Mouse (Mus musculus) lung, postnatal 0 days (tissue): ENCODE results near the gene Dffb. TPM values are rescaled to one million over a fixed set of nuclear protein-coding genes. Genes with fewer than 3 reads are reported as not detected.

Experiments
- ATAC-seq: fragments of 200-750 bp; cut with Nextera tagmentation; 2 replicates; pipeline ENCODE4 v1.8.0; 2017; ENCODE audit warnings: moderate library complexity
- DNase-seq: peaks from one replicate; pipeline ENCODE4 v3.0.0-alpha.2; 2016; ENCODE audit warnings: low spot score
- H3K27ac ChIP-seq: fragments of 300-500 bp; sonication (generic); 2 replicates; pipeline ENCODE4 v1.5.1; 2014; ENCODE audit warnings: antibody characterized with exemption, mild to moderate bottlenecking, low read length, mixed read lengths
- H3K27me3 ChIP-seq: fragments of 300-500 bp; sonication (generic); replicated peaks from 2 replicates; pipeline ENCODE4 v1.6.1; 2014; ENCODE audit warnings: low read length, mixed read lengths; ENCODE audit not compliant: insufficient read depth
- H3K36me3 ChIP-seq: fragments of 300-500 bp; sonication (generic); 2 replicates; pipeline ENCODE4 v1.6.1; 2014; ENCODE audit warnings: low read length, mixed read lengths; ENCODE audit not compliant: insufficient read depth
- H3K4me1 ChIP-seq: fragments of 300-500 bp; sonication (generic); 2 replicates; pipeline ENCODE4 v1.6.1; 2014; ENCODE audit warnings: antibody characterized with exemption, low read depth, low read length, mixed read lengths; ENCODE audit not compliant: insufficient read depth
- H3K4me2 ChIP-seq: fragments of 300-500 bp; sonication (generic); replicated peaks from 2 replicates; pipeline ENCODE4 v1.6.1; 2014; ENCODE audit warnings: low read depth, mild to moderate bottlenecking, low read length, moderate library complexity, mixed read lengths
- H3K4me3 ChIP-seq: fragments of 300-500 bp; sonication (generic); 2 replicates; pipeline ENCODE4 v1.5.1; 2014; ENCODE audit warnings: low read depth, low read length
- H3K9ac ChIP-seq: fragments of 300-500 bp; sonication (generic); replicated peaks from 2 replicates; pipeline ENCODE4 v1.6.1; 2014; ENCODE audit warnings: low read depth, mild to moderate bottlenecking
- H3K9me3 ChIP-seq: fragments of 300-500 bp; sonication (generic); 2 replicates; pipeline ENCODE4 v1.6.1; 2016; ENCODE audit warnings: low read length, mixed read lengths
- CTCF ChIP-seq: IDR thresholded peaks from 2 replicates; pipeline ENCODE4 v1.5.1; 2016; ENCODE audit warnings: antibody characterized with exemption, mild to moderate bottlenecking
- EP300 ChIP-seq: IDR thresholded peaks from 2 replicates; pipeline ENCODE4 v1.6.1; 2016; ENCODE audit warnings: antibody characterized with exemption, mild to moderate bottlenecking, control low read depth
- WGBS: fragments of 180-500 bp; shearing (Covaris S2); extraction: QIAGEN DNeasy Blood & Tissue Kit; methylation state at CpG from one replicate; pipeline ENCODE4 v1.1.7; 2014; 5-methylcytosine and 5-hydroxymethylcytosine counted together
- polyA plus RNA-seq: library from polyadenylated mRNA; unstranded; fragments of >200 nt; fragmentation: Nextera tagmentation; extraction: Ambion mirVana; gene quantifications from 2 replicates; pipeline ENCODE4 v1.2.1, GENCODE M21; 2015

Gene Dffb
- polyA plus RNA-seq, 1 experiment from 2014 or later: 8.1 TPM

- H3K4me2 ChIP-seq: no peak overlapping the region
- DNase-seq: no peak
- ATAC-seq: no peak
- WGBS: 96% methylated on average over 5 of the region's 5 CpGs
- no peak overlapping the region for H3K9ac ChIP-seq
- no peaks in the 10 kb centered on the region for H3K27me3 ChIP-seq
- H3K9me3 ChIP-seq: no peaks in the 10 kb centered on the region
- H3K4me3 ChIP-seq: no peak overlapping the region
- no peak overlapping the region for H3K27ac ChIP-seq
- H3K36me3 ChIP-seq: peaks cover 13% of the 10 kb centered on the region; the same call in 1 of the 2 replicates
- TF ChIP-seq CTCF (no peak), EP300 (no peak)
- H3K4me1 ChIP-seq: no peaks in the 10 kb centered on the region
Measured at GRCm38 (mm10) chr4:154005488-154005887, 30.6 kb upstream of the Dffb start.

GRCm38 (mm10) chr4:153993505-153993904 is 18.6 kb upstream of the Dffb start:
- ATAC-seq (no peak), DNase-seq (no peak)
- peaks cover 44% of the 10 kb centered on the region for H3K36me3 ChIP-seq
- TF ChIP-seq EP300 (no peak), CTCF (no peak)
- H3K9me3 ChIP-seq: no peaks in the 10 kb centered on the region
- no peaks in the 10 kb centered on the region for H3K4me1 ChIP-seq
- H3K9ac ChIP-seq: no peak overlapping the region
- 91% methylated on average over 8 of the region's 8 CpGs for WGBS
- H3K27ac ChIP-seq: no peak overlapping the region
- no peak overlapping the region for H3K4me3 ChIP-seq
- H3K27me3 ChIP-seq: no peaks in the 10 kb centered on the region
- H3K4me2 ChIP-seq: no peak overlapping the region

GRCm38 (mm10) chr4:153992715-153993114 is 17.8 kb upstream of the Dffb start:
- 85% methylated on average over 10 of the region's 10 CpGs for WGBS
- no peaks in the 10 kb centered on the region for H3K27me3 ChIP-seq
- DNase-seq (no peak), ATAC-seq (no peak)
- no peak overlapping the region for H3K27ac ChIP-seq
- no peak overlapping the region for H3K4me2 ChIP-seq
- no peaks in the 10 kb centered on the region for H3K9me3 ChIP-seq
- no peak overlapping the region for H3K4me3 ChIP-seq
- H3K4me1 ChIP-seq: no peaks in the 10 kb centered on the region
- peaks cover 39% of the 10 kb centered on the region for H3K36me3 ChIP-seq
- no peak overlapping the region for H3K9ac ChIP-seq
- no peak for TF ChIP-seq CTCF
- no peak for TF ChIP-seq EP300

- H3K4me1 ChIP-seq: peaks cover 5% of the 10 kb centered on the region; the same call in 1 of the 2 replicates
- ATAC-seq (no peak), DNase-seq (no peak)
- H3K36me3 ChIP-seq: peaks cover 29% of the 10 kb centered on the region
- no peaks in the 10 kb centered on the region for H3K27me3 ChIP-seq
- H3K4me3 ChIP-seq: no peak overlapping the region
- H3K9ac ChIP-seq: no peak overlapping the region
- TF ChIP-seq CTCF (no peak), EP300 (no peak)
- H3K4me2 ChIP-seq: no peak overlapping the region
- WGBS: 94% methylated on average over 11 of the region's 11 CpGs
- H3K27ac ChIP-seq: no peak overlapping the region
- H3K9me3 ChIP-seq: no peaks in the 10 kb centered on the region
Measured at GRCm38 (mm10) chr4:153980470-153980869, 5.5 kb upstream of the Dffb start.

- Histone ChIP-seq H3K4me3 (no peak overlapping the region), H3K36me3 (peaks cover 17% of the 10 kb centered on the region), H3K4me2 (no peak overlapping the region), H3K27ac (no peak overlapping the region), H3K9ac (no peak overlapping the region), H3K27me3 (no peaks in the 10 kb centered on the region), H3K9me3 (no peaks in the 10 kb centered on the region), H3K4me1 (peaks cover 5% of the 10 kb centered on the region; the same call in 1 of the 2 replicates)
- 85% methylated on average over 10 of the region's 10 CpGs for WGBS
- DNase-seq (no peak), ATAC-seq (no peak)
- TF ChIP-seq CTCF (no peak), EP300 (no peak)
Measured at GRCm38 (mm10) chr4:153979243-153979642, 4.3 kb upstream of the Dffb start.

- TF ChIP-seq CTCF: no peak
- TF ChIP-seq EP300: no peak
- H3K9me3 ChIP-seq: no peaks in the 10 kb centered on the region
- H3K4me1 ChIP-seq: peaks cover 5% of the 10 kb centered on the region; the same call in 1 of the 2 replicates
- DNase-seq (no peak), ATAC-seq (no peak)
- peak overlapping the region; percentile 76 for H3K4me2 ChIP-seq
- H3K27me3 ChIP-seq: no peaks in the 10 kb centered on the region
- peak overlapping the region; percentile 87 for H3K9ac ChIP-seq
- H3K36me3 ChIP-seq: peaks cover 8% of the 10 kb centered on the region
- H3K4me3 ChIP-seq: peak overlapping the region; percentile 89
- H3K27ac ChIP-seq: 0 out of 2 replicates have a peak overlapping the region, but pooled peaks have one; percentile 58
- 32% methylated on average over 6 of the region's 6 CpGs for WGBS
Measured at GRCm38 (mm10) chr4:153975768-153976167, 842 bp upstream of the Dffb start.

- Histone ChIP-seq H3K9ac (peak overlapping the region; percentile 87), H3K9me3 (no peaks in the 10 kb centered on the region), H3K4me1 (peaks cover 5% of the 10 kb centered on the region; the same call in 1 of the 2 replicates), H3K27ac (peak overlapping the region; percentile 58; the same call in 1 of the 2 replicates), H3K4me2 (peak overlapping the region; percentile 76), H3K4me3 (peak overlapping the region; percentile 89), H3K27me3 (no peaks in the 10 kb centered on the region), H3K36me3 (peaks cover 8% of the 10 kb centered on the region)
- peak; percentile 67 for ATAC-seq
- WGBS: 1% methylated on average over 32 of the region's 33 CpGs
- DNase-seq: no peak
- TF ChIP-seq CTCF (no peak), EP300 (no peak)
Measured at GRCm38 (mm10) chr4:153975292-153975662, 351 bp upstream of the Dffb start.
